Comparison of ENCODE assay signal across 28 mouse cellular contexts in genomic region chr7:119692302-119692701, GRCm38 (mm10). TPM values are rescaled to one million over a fixed set of nuclear protein-coding genes. Genes with fewer than 3 reads are reported as not detected.
DNase-seq lines count a peak whose midpoint lies in the region; ATAC-seq and TF ChIP-seq lines count a peak whose summit lies in the region.
"Had no signal": no experiment of that assay in that cellular context is flagged by ENCODE, and none has a peak within 500 bp of the region (broad histone marks: within the 10 kb centered on the region; RNA-seq: fewer than 3 reads in every experiment).

No protein-coding gene starts in this region.

- H3K4me1 ChIP-seq in lung, embryonic 14.5 days (ENCODE audit: insufficient read depth), result no peaks in the 10 kb centered on the region
- no peaks in the 10 kb centered on the region for H3K4me1 ChIP-seq in lung, embryonic 16.5 days (replicated peaks; ENCODE audit: control insufficient read depth, insufficient read depth, low read length)
- H3K4me1 ChIP-seq in lung, adult 2 months (ENCODE audit: control insufficient read depth, insufficient read depth, low read length), result no peaks in the 10 kb centered on the region
- peaks cover 0 to 7% of the 10 kb centered on the region in 2 experiments; a peak in 2 of 4 replicates for H3K4me1 ChIP-seq in CH12.LX (ENCODE audit: control insufficient read depth in 1 of 2, insufficient read depth in 2 of 2)
- H3K4me1 ChIP-seq: embryonic facial prominence, embryonic 13.5 days; embryonic facial prominence, embryonic 15.5 days; forebrain, embryonic 10.5 days; forebrain, embryonic 12.5 days had no signal

- no peak for TF ChIP-seq EP300 in CH12.LX (IDR thresholded peaks at IDR 0.05; ENCODE audit: low read length)

- TF ChIP-seq CTCF in lung, embryonic 14.5 days (IDR thresholded peaks at IDR 0.05; ENCODE audit: low read depth), result no peak
- no peak for TF ChIP-seq CTCF in lung, adult 2 months (IDR thresholded peaks at IDR 0.05; ENCODE audit: insufficient read depth, low read length)
- no peak for TF ChIP-seq CTCF in CH12.LX (conservative IDR thresholded peaks at IDR 0.05 in 1 of 2, IDR thresholded peaks at IDR 0.05 in 1 of 2; ENCODE audit: low read depth in 2 of 2, low read length in 2 of 2)

- no peak for TF ChIP-seq RAD21 in CH12.LX (IDR thresholded peaks at IDR 0.05; ENCODE audit: low read depth, low read length)

- no peaks in the 10 kb centered on the region for H3K79me2 ChIP-seq in CH12.LX (replicated peaks; ENCODE audit: control insufficient read depth, extremely low read depth, insufficient read depth, poor library complexity, severe bottlenecking)

- TF ChIP-seq POLR2A in lung, adult 2 months (IDR thresholded peaks at IDR 0.05; ENCODE audit: borderline replicate concordance, extremely low read depth, low read depth, low read length), result no peak
- TF ChIP-seq POLR2A in CH12.LX (IDR thresholded peaks at IDR 0.05; ENCODE audit: low read depth, low read length), result no peak

- 63% methylated on average over 4 of the region's 4 CpGs for WGBS in lung, embryonic 14.5 days
- WGBS in lung, embryonic 16.5 days, result 58% methylated on average over 4 of the region's 4 CpGs
- 57% methylated on average over 4 of the region's 4 CpGs for WGBS in lung, adult 2 months

- in situ Hi-C loops in CH12.LX (cut with MboI; ENCODE audit: low pct_ligation_motif_present, low pct_unique_long_range_greater_than_20kb, low sequenced_read_pairs), result no loop called here

- no peaks in the 10 kb centered on the region for H3K9me3 ChIP-seq in lung, embryonic 14.5 days (ENCODE audit: low read depth, low read length)
- no peaks in the 10 kb centered on the region for H3K9me3 ChIP-seq in lung, embryonic 16.5 days (ENCODE audit: control insufficient read depth, low read length)
- H3K9me3 ChIP-seq in CH12.LX (replicated peaks; ENCODE audit: low read length), result no peaks in the 10 kb centered on the region
- H3K9me3 ChIP-seq: embryonic facial prominence, embryonic 13.5 days; embryonic facial prominence, embryonic 15.5 days; forebrain, embryonic 10.5 days; forebrain, embryonic 12.5 days had no signal

- H3K4me2 ChIP-seq in lung, embryonic 14.5 days, result no peak overlapping the region
- no peak overlapping the region for H3K4me2 ChIP-seq in lung, embryonic 16.5 days (ENCODE audit: low read depth, low read length)
- 0 out of 2 replicates have a peak overlapping the region, but pooled peaks have one; percentile 13 for H3K4me2 ChIP-seq in CH12.LX (ENCODE audit: insufficient read depth, low read depth, poor library complexity, severe bottlenecking)
- H3K4me2 ChIP-seq: embryonic facial prominence, embryonic 13.5 days; embryonic facial prominence, embryonic 15.5 days; forebrain, embryonic 12.5 days had no signal

- dilution Hi-C loops in CH12.LX (cut with MboI; ENCODE audit: extremely low pct_ligation_motif_present, extremely low pct_unique_long_range_greater_than_20kb, low sequenced_read_pairs), result no loop called here

- DNase-seq in lung, embryonic 14.5 days, result peak; percentile 4
- no peak for DNase-seq in lung, postnatal 36 days
- DNase-seq in lung, adult 2 months, result no peak
- no peak for DNase-seq in CH12.LX (ENCODE audit: extremely low read depth)
- DNase-seq: adrenal gland, adult 2 months; adrenal gland, postnatal 10 days; adrenal gland, postnatal 25 days; B cell, adult 2 months; cerebellum, adult 11 months; cerebellum, adult 18-20 months; cerebellum, adult 8-10 months; cerebellum, adult 9-11 months; cerebellum, postnatal 14 days; cerebellum, postnatal 36 days; embryo, embryonic 11 days had no signal

- H3K36me3 ChIP-seq in lung, embryonic 14.5 days (ENCODE audit: insufficient read depth), result no peaks in the 10 kb centered on the region
- H3K36me3 ChIP-seq in lung, embryonic 16.5 days (ENCODE audit: control insufficient read depth, insufficient read depth, low read length), result no peaks in the 10 kb centered on the region
- H3K36me3 ChIP-seq in CH12.LX (replicated peaks in 1 of 2; ENCODE audit: control insufficient read depth in 1 of 2, insufficient read depth in 1 of 2, low read length in 1 of 2), result no peaks in the 10 kb centered on the region
- H3K36me3 ChIP-seq: embryonic facial prominence, embryonic 13.5 days; embryonic facial prominence, embryonic 15.5 days; forebrain, embryonic 10.5 days; forebrain, embryonic 12.5 days had no signal

- ATAC-seq in lung, embryonic 14.5 days (ENCODE audit: insufficient read depth), result no peak
- ATAC-seq in lung, embryonic 16.5 days (ENCODE audit: low read depth), result peak; percentile 57
- ATAC-seq: CD4-positive, CD25-positive, alpha-beta regulatory T cell, adult 4 months; forebrain, embryonic 14.5 days; forebrain, embryonic 16.5 days had no signal

- no peak overlapping the region for H3K9ac ChIP-seq in lung, embryonic 14.5 days
- no peak overlapping the region for H3K9ac ChIP-seq in lung, embryonic 16.5 days (ENCODE audit: low read length)
- H3K9ac ChIP-seq in CH12.LX (ENCODE audit: insufficient read depth, low read depth), result no peak overlapping the region
- H3K9ac ChIP-seq: embryonic facial prominence, embryonic 13.5 days; embryonic facial prominence, embryonic 15.5 days; forebrain, embryonic 12.5 days had no signal

- H3K27ac ChIP-seq in lung, embryonic 14.5 days (ENCODE audit: low read depth), result no peak overlapping the region
- no peak overlapping the region for H3K27ac ChIP-seq in lung, embryonic 16.5 days (ENCODE audit: low read length)
- H3K27ac ChIP-seq in CH12.LX (ENCODE audit: insufficient read depth, low read depth), result no peak overlapping the region
- H3K27ac ChIP-seq: embryonic facial prominence, embryonic 13.5 days; embryonic facial prominence, embryonic 15.5 days; forebrain, embryonic 10.5 days; forebrain, embryonic 12.5 days had no signal

- H3K27me3 ChIP-seq in lung, embryonic 14.5 days (ENCODE audit: insufficient read depth, low read length), result no peaks in the 10 kb centered on the region
- H3K27me3 ChIP-seq in lung, embryonic 16.5 days (ENCODE audit: control insufficient read depth, insufficient read depth, low read depth, low read length), result no peaks in the 10 kb centered on the region
- peaks cover 4% of the 10 kb centered on the region for H3K27me3 ChIP-seq in CH12.LX (replicated peaks)
- H3K27me3 ChIP-seq: embryonic facial prominence, embryonic 13.5 days; embryonic facial prominence, embryonic 15.5 days; forebrain, embryonic 12.5 days had no signal

- H3K4me3 ChIP-seq in lung, embryonic 14.5 days (ENCODE audit: low read depth, low read length), result no peak overlapping the region
- H3K4me3 ChIP-seq in lung, embryonic 16.5 days (ENCODE audit: low read length), result no peak overlapping the region
- no peak overlapping the region for H3K4me3 ChIP-seq in lung, adult 2 months (replicated peaks; ENCODE audit: extremely low read depth, low read depth, low read length)
- no peak overlapping the region for H3K4me3 ChIP-seq in CH12.LX (replicated peaks in 1 of 3; ENCODE audit: low read depth in 2 of 3, low read length in 2 of 3, poor library complexity in 1 of 3)
- H3K4me3 ChIP-seq: embryonic facial prominence, embryonic 13.5 days; embryonic facial prominence, embryonic 15.5 days; erythroblast, embryonic 14.5 days; forebrain, embryonic 10.5 days; forebrain, embryonic 12.5 days had no signal

TF ChIP-seq in CH12.LX, 34 proteins besides CTCF, POLR2A, EP300 and RAD21:
- TF ChIP-seq ZNF384 (IDR thresholded peaks at IDR 0.05; ENCODE audit: low read depth, low read length) (peak; percentile 22; the same call in 1 of the 2 replicates), MYC (IDR thresholded peaks at IDR 0.05; ENCODE audit: low read depth, low read length) (no peak)

RNA-seq across cellular contexts. Expression of gene Acsm4, which starts 2.5 kb away (rescaled TPM):
- not detected in 2 replicates for polyA plus RNA-seq in lung, embryonic 14.5 days (2014; fragmentation: Nextera tagmentation; extraction: Ambion mirVana)
- not detected in 2 replicates for polyA plus RNA-seq in lung, embryonic 16.5 days (2015; fragmentation: Nextera tagmentation; extraction: Ambion mirVana)
- not detected in 2 replicates for polyA plus RNA-seq in lung, adult 2 months (2012; rRNA removed)
- total RNA-seq in CH12.LX (2012; rRNA removed) (not detected in 2 replicates), CH12.LX (2014; rRNA removed) (not detected in 2 replicates)
- not detected in 2 replicates for polyA plus RNA-seq in CH12.LX (2012; ENCODE audit: insufficient read length, low read depth)
- total RNA-seq: adrenal gland, adult 2 months; adrenal gland, postnatal 10 days; adrenal gland, postnatal 25 days; adrenal gland, postnatal 4 days; common myeloid progenitor, adult 5-6 weeks; MEL had no signal
- polyA plus RNA-seq: adrenal gland, adult 2 months; brain, embryonic 14.5 days; CD4-positive, CD25-positive, alpha-beta regulatory T cell, adult 4 months; erythroblast, embryonic 14.5 days; forebrain, embryonic 14.5 days had no signal

RNA-seq across cellular contexts. Expression of gene Thumpd1, which starts 28.3 kb away (rescaled TPM):
- polyA plus RNA-seq in lung, embryonic 14.5 days (2014; fragmentation: Nextera tagmentation; extraction: Ambion mirVana), result 86.8 and 90.6 TPM in 2 replicates
- 60.3 and 60.6 TPM in 2 replicates for polyA plus RNA-seq in lung, embryonic 16.5 days (2015; fragmentation: Nextera tagmentation; extraction: Ambion mirVana)
- 9.1 and 10.3 TPM in 2 replicates for polyA plus RNA-seq in lung, adult 2 months (2012; rRNA removed)
- total RNA-seq in CH12.LX (2012; rRNA removed) (49.3 and 62.3 TPM in 2 replicates), CH12.LX (2014; rRNA removed) (105 and 115 TPM in 2 replicates)
- polyA plus RNA-seq in CH12.LX (2012; ENCODE audit: insufficient read length, low read depth), result 102 and 120 TPM in 2 replicates
